Mouse (Mus musculus): ENCODE results near the gene Baz2b. TPM values are rescaled to one million over a fixed set of nuclear protein-coding genes. Genes with fewer than 3 reads are reported as not detected.

Baz2b gene
- polyA plus RNA-seq, 1 experiment from 2014 or later = 56.5 TPM

- no peaks in the 10 kb centered on the region; the same call in 1 of the 2 replicates for H3K4me1 ChIP-seq (ENCODE audit: control insufficient read depth, insufficient read depth, low read length)
- 90% methylated on average over 5 of the region's 5 CpGs for WGBS
- no peak for ATAC-seq (replicated peaks; ENCODE audit: insufficient number of reproducible peaks, low FRiP score, low TSS enrichment, low read depth)
- no peak overlapping the region for H3K9ac ChIP-seq (replicated peaks; ENCODE audit: low read length)
- no peak overlapping the region for H3K4me3 ChIP-seq (ENCODE audit: low read depth, low read length)
- H3K36me3 ChIP-seq (replicated peaks; ENCODE audit: control insufficient read depth, insufficient read depth, low read depth, low read length) = no peaks in the 10 kb centered on the region
- DNase-seq (ENCODE audit: low spot score) = no peak
- no peaks in the 10 kb centered on the region for H3K9me3 ChIP-seq (replicated peaks; ENCODE audit: control insufficient read depth, low read length)
- no peak overlapping the region for H3K4me2 ChIP-seq (ENCODE audit: low read depth, low read length)
- H3K27me3 ChIP-seq (ENCODE audit: control insufficient read depth, insufficient read depth, low read length) = no peaks in the 10 kb centered on the region
- no peak overlapping the region for H3K27ac ChIP-seq (replicated peaks; ENCODE audit: low read depth, low read length)
These were observed 138.7 kb downstream of the Baz2b start for GRCm38 (mm10) chr2:60070938-60071337.

GRCm38 (mm10) chr2:60068468-60068867 lies 141.2 kb downstream of the Baz2b start:
- DNase-seq (ENCODE audit: low spot score) (no peak), ATAC-seq (replicated peaks; ENCODE audit: insufficient number of reproducible peaks, low FRiP score, low TSS enrichment, low read depth) (no peak)
- Histone ChIP-seq H3K9me3 (replicated peaks; ENCODE audit: control insufficient read depth, low read length) (no peaks in the 10 kb centered on the region), H3K4me1 (ENCODE audit: control insufficient read depth, insufficient read depth, low read length) (no peaks in the 10 kb centered on the region; the same call in 1 of the 2 replicates), H3K4me3 (ENCODE audit: low read depth, low read length) (no peak overlapping the region), H3K27me3 (ENCODE audit: control insufficient read depth, insufficient read depth, low read length) (no peaks in the 10 kb centered on the region), H3K36me3 (replicated peaks; ENCODE audit: control insufficient read depth, insufficient read depth, low read depth, low read length) (no peaks in the 10 kb centered on the region), H3K4me2 (ENCODE audit: low read depth, low read length) (no peak overlapping the region), H3K27ac (replicated peaks; ENCODE audit: low read depth, low read length) (no peak overlapping the region), H3K9ac (replicated peaks; ENCODE audit: low read length) (no peak overlapping the region)
- WGBS = 74% methylated on average over 3 of the region's 3 CpGs

- Histone ChIP-seq H3K4me3 (ENCODE audit: low read depth, low read length) (no peak overlapping the region), H3K4me2 (ENCODE audit: low read depth, low read length) (no peak overlapping the region), H3K9ac (replicated peaks; ENCODE audit: low read length) (no peak overlapping the region), H3K27me3 (ENCODE audit: control insufficient read depth, insufficient read depth, low read length) (no peaks in the 10 kb centered on the region), H3K9me3 (replicated peaks; ENCODE audit: control insufficient read depth, low read length) (no peaks in the 10 kb centered on the region), H3K4me1 (ENCODE audit: control insufficient read depth, insufficient read depth, low read length) (no peaks in the 10 kb centered on the region), H3K27ac (replicated peaks; ENCODE audit: low read depth, low read length) (no peak overlapping the region), H3K36me3 (replicated peaks; ENCODE audit: control insufficient read depth, insufficient read depth, low read depth, low read length) (no peaks in the 10 kb centered on the region)
- 89% methylated on average over 5 of the region's 5 CpGs for WGBS
- DNase-seq (ENCODE audit: low spot score) (no peak), ATAC-seq (replicated peaks; ENCODE audit: insufficient number of reproducible peaks, low FRiP score, low TSS enrichment, low read depth) (no peak)
These were observed 144.2 kb downstream of the Baz2b start for GRCm38 (mm10) chr2:60065415-60065814.

- Histone ChIP-seq H3K36me3 (replicated peaks; ENCODE audit: control insufficient read depth, insufficient read depth, low read depth, low read length) (no peaks in the 10 kb centered on the region), H3K27me3 (ENCODE audit: control insufficient read depth, insufficient read depth, low read length) (no peaks in the 10 kb centered on the region), H3K4me1 (ENCODE audit: control insufficient read depth, insufficient read depth, low read length) (no peaks in the 10 kb centered on the region), H3K4me2 (ENCODE audit: low read depth, low read length) (no peak overlapping the region), H3K9me3 (replicated peaks; ENCODE audit: control insufficient read depth, low read length) (no peaks in the 10 kb centered on the region), H3K9ac (replicated peaks; ENCODE audit: low read length) (no peak overlapping the region), H3K27ac (replicated peaks; ENCODE audit: low read depth, low read length) (no peak overlapping the region), H3K4me3 (ENCODE audit: low read depth, low read length) (no peak overlapping the region)
- ATAC-seq (replicated peaks; ENCODE audit: insufficient number of reproducible peaks, low FRiP score, low TSS enrichment, low read depth) (no peak), DNase-seq (ENCODE audit: low spot score) (no peak)
- 97% methylated on average over 1 of the region's 1 CpGs for WGBS
These were observed 149.4 kb downstream of the Baz2b start for GRCm38 (mm10) chr2:60060185-60060775.

- no peak for ATAC-seq (replicated peaks; ENCODE audit: insufficient number of reproducible peaks, low FRiP score, low TSS enrichment, low read depth)
- WGBS = 89% methylated on average over 5 of the region's 5 CpGs
- no peaks in the 10 kb centered on the region for H3K4me1 ChIP-seq (ENCODE audit: control insufficient read depth, insufficient read depth, low read length)
- no peaks in the 10 kb centered on the region for H3K27me3 ChIP-seq (ENCODE audit: control insufficient read depth, insufficient read depth, low read length)
- H3K4me3 ChIP-seq (ENCODE audit: low read depth, low read length) = no peak overlapping the region
- no peaks in the 10 kb centered on the region for H3K9me3 ChIP-seq (replicated peaks; ENCODE audit: control insufficient read depth, low read length)
- H3K4me2 ChIP-seq (ENCODE audit: low read depth, low read length) = no peak overlapping the region
- DNase-seq (ENCODE audit: low spot score) = no peak
- no peaks in the 10 kb centered on the region for H3K36me3 ChIP-seq (replicated peaks; ENCODE audit: control insufficient read depth, insufficient read depth, low read depth, low read length)
- H3K9ac ChIP-seq (replicated peaks; ENCODE audit: low read length) = no peak overlapping the region
- H3K27ac ChIP-seq (replicated peaks; ENCODE audit: low read depth, low read length) = no peak overlapping the region
These were observed 150.3 kb downstream of the Baz2b start for GRCm38 (mm10) chr2:60059300-60059699.

GRCm38 (mm10) chr2:60056043-60056442 lies 153.6 kb downstream of the Baz2b start:
- Histone ChIP-seq H3K9me3 (replicated peaks; ENCODE audit: control insufficient read depth, low read length) (no peaks in the 10 kb centered on the region), H3K27me3 (ENCODE audit: control insufficient read depth, insufficient read depth, low read length) (no peaks in the 10 kb centered on the region), H3K27ac (replicated peaks; ENCODE audit: low read depth, low read length) (no peak overlapping the region), H3K9ac (replicated peaks; ENCODE audit: low read length) (no peak overlapping the region), H3K4me1 (ENCODE audit: control insufficient read depth, insufficient read depth, low read length) (no peaks in the 10 kb centered on the region), H3K36me3 (replicated peaks; ENCODE audit: control insufficient read depth, insufficient read depth, low read depth, low read length) (no peaks in the 10 kb centered on the region), H3K4me3 (ENCODE audit: low read depth, low read length) (no peak overlapping the region), H3K4me2 (ENCODE audit: low read depth, low read length) (no peak overlapping the region)
- ATAC-seq (replicated peaks; ENCODE audit: insufficient number of reproducible peaks, low FRiP score, low TSS enrichment, low read depth) = no peak
- no peak for DNase-seq (ENCODE audit: low spot score)
- 18% methylated on average over 4 of the region's 4 CpGs for WGBS

GRCm38 (mm10) chr2:60054808-60055535 lies 154.7 kb downstream of the Baz2b start:
- Histone ChIP-seq H3K4me2 (ENCODE audit: low read depth, low read length) (no peak overlapping the region), H3K4me1 (ENCODE audit: control insufficient read depth, insufficient read depth, low read length) (no peaks in the 10 kb centered on the region), H3K27me3 (ENCODE audit: control insufficient read depth, insufficient read depth, low read length) (no peaks in the 10 kb centered on the region), H3K9ac (replicated peaks; ENCODE audit: low read length) (no peak overlapping the region), H3K4me3 (ENCODE audit: low read depth, low read length) (no peak overlapping the region), H3K9me3 (replicated peaks; ENCODE audit: control insufficient read depth, low read length) (no peaks in the 10 kb centered on the region), H3K27ac (replicated peaks; ENCODE audit: low read depth, low read length) (no peak overlapping the region), H3K36me3 (replicated peaks; ENCODE audit: control insufficient read depth, insufficient read depth, low read depth, low read length) (no peaks in the 10 kb centered on the region)
- DNase-seq (ENCODE audit: low spot score) (no peak), ATAC-seq (replicated peaks; ENCODE audit: insufficient number of reproducible peaks, low FRiP score, low TSS enrichment, low read depth) (no peak)
- 83% methylated on average over 10 of the region's 10 CpGs for WGBS

GRCm38 (mm10) chr2:60053222-60054010 lies 156.2 kb downstream of the Baz2b start:
- Histone ChIP-seq H3K9ac (replicated peaks; ENCODE audit: low read length) (no peak overlapping the region), H3K4me3 (ENCODE audit: low read depth, low read length) (no peak overlapping the region), H3K4me1 (ENCODE audit: control insufficient read depth, insufficient read depth, low read length) (no peaks in the 10 kb centered on the region), H3K9me3 (replicated peaks; ENCODE audit: control insufficient read depth, low read length) (no peaks in the 10 kb centered on the region), H3K27me3 (ENCODE audit: control insufficient read depth, insufficient read depth, low read length) (no peaks in the 10 kb centered on the region), H3K27ac (replicated peaks; ENCODE audit: low read depth, low read length) (no peak overlapping the region), H3K36me3 (replicated peaks; ENCODE audit: control insufficient read depth, insufficient read depth, low read depth, low read length) (no peaks in the 10 kb centered on the region), H3K4me2 (ENCODE audit: low read depth, low read length) (no peak overlapping the region)
- no peak for ATAC-seq (replicated peaks; ENCODE audit: insufficient number of reproducible peaks, low FRiP score, low TSS enrichment, low read depth)
- no peak for DNase-seq (ENCODE audit: low spot score)
- 86% methylated on average over 11 of the region's 11 CpGs for WGBS

Data from embryonic facial prominence, embryonic 11.5 days (tissue).